Mouse (Mus musculus) ES-E14 (cell line): ENCODE measurements around the gene Tmem120b.

Experiments
- CHD2 ChIP-seq: IDR thresholded peaks from 2 replicates; pipeline ENCODE4 v1.6.1; 2014; ENCODE audit warnings: mild to moderate bottlenecking, low read depth, low read length, inconsistent platforms
- HCFC1 ChIP-seq: IDR thresholded peaks from 2 replicates; pipeline ENCODE4 v1.6.1; 2012; ENCODE audit warnings: low read length, inconsistent platforms, borderline replicate concordance; ENCODE audit not compliant: insufficient read depth
- MAFK ChIP-seq: IDR thresholded peaks from 2 replicates; pipeline ENCODE4 v1.6.1; 2014; ENCODE audit warnings: mild to moderate bottlenecking, low read depth, low read length, inconsistent platforms; ENCODE audit not compliant: insufficient read depth
- ZC3H11A ChIP-seq: IDR thresholded peaks from 2 replicates; pipeline ENCODE4 v1.6.1; 2012; ENCODE audit warnings: low read depth, mild to moderate bottlenecking, inconsistent platforms, low read length, borderline replicate concordance
- ZNF384 ChIP-seq: IDR thresholded peaks from 2 replicates; pipeline ENCODE4 v1.6.1; 2012; ENCODE audit warnings: low read depth, low read length, inconsistent platforms

GRCm38 (mm10) chr5:123051736-123052135 is 16.5 kb upstream of the Tmem120b start:
- TF ChIP-seq ZC3H11A: no peak
- no peak for TF ChIP-seq ZNF384
- TF ChIP-seq CHD2: no peak
- TF ChIP-seq HCFC1: no peak
- no peak for TF ChIP-seq MAFK
